Mouse (Mus musculus): Measurements from ENCODE around the gene Fpr3. TPM values are rescaled to one million over a fixed set of nuclear protein-coding genes. Genes with fewer than 3 reads are reported as not detected.
"Not testable (repeated sequence)": the region's sequence is repeated elsewhere in the genome, so short reads cannot be mapped to it uniquely, and the experiment has no call there.

Gene Fpr3
- polyA plus RNA-seq, 1 experiment = not detected

GRCm38 (mm10) chr17:17862360-17862759 is 25.3 kb upstream of the Fpr3 start:
- H3K27ac ChIP-seq (replicated peaks; ENCODE audit: low read depth, low read length) = no peak overlapping the region
- no peaks in the 10 kb centered on the region for H3K4me1 ChIP-seq (ENCODE audit: control insufficient read depth, insufficient read depth, insufficient read length, low read length)
- no peak overlapping the region for H3K4me3 ChIP-seq (ENCODE audit: insufficient read depth, low read depth, low read length)

DNA sequence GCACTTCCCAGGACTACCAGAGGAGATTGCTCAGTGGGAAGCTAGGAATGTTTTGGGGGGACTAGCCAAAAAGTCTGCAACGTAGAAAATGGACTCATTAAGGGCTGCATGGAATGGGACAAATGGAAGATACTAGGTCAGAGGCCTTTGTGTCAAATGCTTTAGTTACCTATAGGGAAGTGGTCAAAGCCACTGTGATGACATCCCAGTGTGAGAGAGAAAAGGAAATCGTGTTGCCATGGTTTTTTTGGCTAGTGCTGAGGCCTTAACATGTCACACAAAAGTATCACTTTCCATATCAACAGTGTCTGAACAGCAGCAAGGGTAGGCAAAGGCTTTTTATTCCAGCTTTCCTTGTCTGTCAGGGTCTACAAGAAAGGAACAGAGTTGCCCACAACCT is 22.5 kb upstream of the Fpr3 start:
- Histone ChIP-seq H3K27ac (replicated peaks; ENCODE audit: low read depth, low read length) (no peak overlapping the region), H3K4me3 (ENCODE audit: insufficient read depth, low read depth, low read length) (no peak overlapping the region), H3K4me1 (ENCODE audit: control insufficient read depth, insufficient read depth, insufficient read length, low read length) (no peaks in the 10 kb centered on the region)

- H3K4me1 ChIP-seq (ENCODE audit: control insufficient read depth, insufficient read depth, insufficient read length, low read length) = no peaks in the 10 kb centered on the region
- H3K27ac ChIP-seq (replicated peaks; ENCODE audit: low read depth, low read length) = no peak overlapping the region
- no peak overlapping the region for H3K4me3 ChIP-seq (ENCODE audit: insufficient read depth, low read depth, low read length)
Measured at GRCm38 (mm10) chr17:17866801-17867469, 20.7 kb upstream of the Fpr3 start.

DNA sequence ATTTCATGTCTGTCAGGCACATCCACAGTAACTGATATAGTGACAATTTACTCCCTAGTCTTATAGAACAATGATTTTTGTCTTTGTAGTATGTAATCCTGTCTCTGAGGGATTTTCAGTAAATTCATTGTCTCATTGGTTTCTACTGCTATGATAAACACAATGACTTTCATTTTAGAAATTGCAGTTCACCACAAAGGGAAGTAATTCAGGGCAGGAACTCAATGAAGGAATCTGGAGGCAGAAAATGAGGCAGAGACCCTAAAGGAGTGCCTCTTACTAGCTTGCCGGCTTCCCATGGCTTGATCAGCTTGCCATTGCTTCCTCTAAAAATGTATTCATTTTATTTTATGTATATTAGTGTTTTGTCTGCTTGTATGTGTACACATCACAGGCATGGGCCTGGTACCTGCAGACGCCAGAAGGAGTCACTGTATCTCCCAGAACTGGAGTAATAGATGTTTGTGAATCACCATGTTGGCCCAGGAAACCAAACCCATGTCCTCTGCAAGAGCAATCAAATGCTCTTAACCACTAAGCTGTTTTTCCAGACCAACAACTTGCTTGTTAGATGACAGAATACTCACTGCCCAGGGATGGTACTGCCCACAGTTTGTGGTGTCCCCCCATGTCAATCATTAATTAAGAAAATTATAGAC is 16.6 kb upstream of the Fpr3 start:
- no peaks in the 10 kb centered on the region for H3K4me1 ChIP-seq (ENCODE audit: control insufficient read depth, insufficient read depth, insufficient read length, low read length)
- H3K4me3 ChIP-seq (ENCODE audit: insufficient read depth, low read depth, low read length) = no peak overlapping the region
- H3K27ac ChIP-seq (replicated peaks; ENCODE audit: low read depth, low read length) = peak overlapping the region; percentile 68; the same call in 1 of the 2 replicates

GRCm38 (mm10) chr17:17871697-17872096 is 16.0 kb upstream of the Fpr3 start:
- Histone ChIP-seq H3K4me1 (ENCODE audit: control insufficient read depth, insufficient read depth, insufficient read length, low read length) (no peaks in the 10 kb centered on the region), H3K4me3 (ENCODE audit: insufficient read depth, low read depth, low read length) (no peak overlapping the region), H3K27ac (replicated peaks; ENCODE audit: low read depth, low read length) (no peak overlapping the region)

- no peaks in the 10 kb centered on the region for H3K4me1 ChIP-seq (ENCODE audit: control insufficient read depth, insufficient read depth, insufficient read length, low read length)
- H3K27ac ChIP-seq (replicated peaks; ENCODE audit: low read depth, low read length) = no peak overlapping the region
- no peak overlapping the region for H3K4me3 ChIP-seq (ENCODE audit: insufficient read depth, low read depth, low read length)
Measured at GRCm38 (mm10) chr17:17879347-17879746, 8.3 kb upstream of the Fpr3 start.

DNA sequence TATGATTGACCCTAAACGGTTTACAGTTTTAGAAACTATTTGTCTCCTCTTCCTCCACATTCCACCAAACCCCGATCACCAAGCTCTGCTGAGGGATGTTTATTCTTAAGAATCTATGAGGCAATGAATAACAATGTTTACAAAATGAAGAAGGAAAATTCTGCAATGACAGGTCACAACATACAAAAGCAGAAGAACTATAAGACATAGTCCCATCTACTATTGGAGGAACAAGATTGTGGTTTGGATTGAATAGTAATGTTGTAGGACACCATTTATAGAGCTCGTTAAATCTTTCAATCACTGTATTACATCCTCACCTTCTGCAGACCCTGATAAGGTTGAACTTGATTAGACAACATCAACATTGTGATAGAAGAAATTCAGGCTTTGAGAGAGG is 5.0 kb upstream of the Fpr3 start:
- Histone ChIP-seq H3K4me1 (ENCODE audit: control insufficient read depth, insufficient read depth, insufficient read length, low read length) (no peaks in the 10 kb centered on the region), H3K27ac (replicated peaks; ENCODE audit: low read depth, low read length) (no peak overlapping the region), H3K4me3 (ENCODE audit: insufficient read depth, low read depth, low read length) (no peak overlapping the region)

DNA sequence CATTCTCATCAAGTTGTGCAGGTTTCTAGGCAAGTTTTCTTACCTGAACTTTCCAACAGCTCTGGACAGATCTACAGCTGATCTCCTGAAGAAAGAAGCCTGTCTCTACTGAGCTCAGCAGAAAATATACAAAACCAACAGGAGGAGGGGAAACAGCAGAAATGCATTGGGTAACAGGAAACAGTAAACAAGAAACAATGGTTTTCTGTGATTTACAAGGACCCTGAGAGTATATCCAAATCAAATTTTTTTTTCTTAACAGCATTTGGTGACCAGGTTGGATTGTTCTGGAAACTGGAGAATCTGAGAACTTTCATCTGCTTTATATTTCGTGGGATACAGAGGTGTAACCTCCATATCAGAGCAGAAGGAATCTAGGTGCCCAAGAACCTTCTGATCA is 3.8 kb upstream of the Fpr3 start, which contains the start of gene Fpr1:
Fpr1 (minus strand) TSS at position 101 of the 400 bp plus-strand sequence.
- H3K4me3 ChIP-seq (ENCODE audit: insufficient read depth, low read depth, low read length) = no peak within 1 kb of the TSS

DNA sequence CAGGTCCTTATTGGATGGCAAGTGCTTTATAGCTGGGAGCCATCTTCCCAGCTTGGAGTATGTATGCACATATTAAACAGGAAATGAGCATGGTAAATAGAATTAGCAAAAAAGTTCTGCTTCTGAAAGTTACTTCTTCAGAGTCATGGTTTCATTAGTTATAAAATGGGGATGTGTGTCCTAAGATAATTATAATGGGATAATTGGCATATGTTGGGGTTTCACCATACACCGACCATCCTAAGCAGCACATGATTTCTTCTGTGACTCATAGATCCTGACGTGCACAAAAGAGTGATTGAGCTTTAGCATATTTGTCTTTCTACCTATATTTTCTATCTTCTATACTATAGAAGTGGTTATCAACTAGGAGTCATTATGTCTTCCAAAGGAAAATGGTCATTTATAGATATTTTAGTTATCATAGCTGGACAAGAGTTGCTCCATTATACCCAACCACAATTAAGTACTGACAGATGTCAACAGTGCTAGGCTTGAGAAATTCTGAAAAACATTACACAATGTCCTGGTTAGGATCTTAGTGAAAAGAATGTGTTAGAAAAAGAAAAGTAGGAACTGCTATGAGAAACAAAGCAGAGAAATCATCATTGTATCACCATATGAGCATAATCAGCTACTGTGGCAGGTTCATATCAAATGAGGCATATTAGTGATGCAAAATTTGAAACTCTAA is 2.2 kb downstream of the Fpr3 start:
- H3K4me3 ChIP-seq (ENCODE audit: insufficient read depth, low read depth, low read length) = no peak overlapping the region
- no peaks in the 10 kb centered on the region for H3K4me1 ChIP-seq (ENCODE audit: control insufficient read depth, insufficient read depth, insufficient read length, low read length)

More for the DNA sequence above, 3.8 kb upstream of the Fpr3 start, which contains the start of gene Fpr1:
- H3K27ac ChIP-seq (replicated peaks; ENCODE audit: low read depth, low read length) = no peak within 1 kb of the TSS
- no peaks in the 10 kb centered on the region for H3K4me1 ChIP-seq (ENCODE audit: control insufficient read depth, insufficient read depth, insufficient read length, low read length)

DNA sequence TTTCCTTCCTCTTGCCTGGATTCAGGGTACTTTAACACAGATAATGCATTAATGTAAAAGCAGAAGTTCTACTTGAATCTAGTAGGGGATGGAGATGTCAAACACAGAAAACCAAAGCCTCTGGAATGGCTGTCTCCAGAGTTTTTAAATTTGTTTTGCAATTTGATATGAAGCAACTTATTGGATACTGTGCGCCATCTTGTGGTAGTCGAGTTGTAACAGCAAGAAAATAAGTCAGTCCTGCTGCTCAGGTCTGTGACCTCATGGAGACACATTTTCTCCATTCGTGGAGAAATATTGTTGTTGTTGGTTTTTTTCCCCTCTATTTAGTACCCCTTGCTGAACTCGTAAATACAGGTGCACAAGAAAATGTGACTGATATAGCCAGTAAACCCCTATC is 8.4 kb downstream of the Fpr3 start:
- Histone ChIP-seq H3K27ac (replicated peaks; ENCODE audit: low read depth, low read length) (no peak overlapping the region), H3K4me1 (ENCODE audit: control insufficient read depth, insufficient read depth, insufficient read length, low read length) (no peaks in the 10 kb centered on the region), H3K4me3 (ENCODE audit: insufficient read depth, low read depth, low read length) (no peak overlapping the region)

More for the DNA sequence above, 2.2 kb downstream of the Fpr3 start:
- no peak overlapping the region for H3K27ac ChIP-seq (replicated peaks; ENCODE audit: low read depth, low read length)

DNA sequence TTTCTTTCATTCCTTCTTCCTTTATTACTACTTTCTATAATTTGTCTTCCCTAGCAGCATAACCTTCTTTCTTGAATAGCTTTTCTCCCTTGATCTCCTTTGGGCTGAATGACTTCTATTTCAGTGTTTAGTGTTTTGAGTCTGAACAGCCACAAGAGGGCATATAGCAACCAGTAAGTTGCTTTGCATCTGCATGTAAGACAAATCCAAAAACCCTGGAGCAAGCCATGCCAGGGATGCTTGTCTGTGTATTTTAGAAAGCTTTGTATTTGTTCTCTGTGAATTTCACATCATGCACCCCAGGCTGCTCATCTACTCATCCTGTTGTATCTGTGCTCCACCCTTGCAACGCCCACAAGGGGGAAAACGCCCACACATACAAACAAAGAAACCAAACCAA is 11.6 kb downstream of the Fpr3 start:
- H3K27ac ChIP-seq (replicated peaks; ENCODE audit: low read depth, low read length) = no peak overlapping the region
- no peaks in the 10 kb centered on the region for H3K4me1 ChIP-seq (ENCODE audit: control insufficient read depth, insufficient read depth, insufficient read length, low read length)

DNA sequence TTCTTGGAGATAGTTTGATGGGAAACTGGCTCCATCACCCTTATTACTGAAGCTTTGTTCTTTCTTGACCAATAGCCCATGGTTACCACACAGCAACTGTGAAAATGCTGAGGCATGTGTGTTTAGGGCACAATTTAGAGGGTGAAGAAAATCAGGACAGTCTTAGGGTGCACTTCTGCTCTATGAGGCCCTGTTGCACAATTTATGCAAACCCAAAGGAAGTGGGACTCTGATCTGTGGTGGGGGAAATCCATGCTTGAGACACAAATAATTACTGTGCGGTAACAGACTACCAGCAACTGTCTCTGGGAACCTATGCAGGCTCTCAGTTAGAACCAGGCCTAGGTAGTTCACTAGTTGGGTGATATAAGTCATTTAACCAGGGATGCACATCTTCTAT is 13.1 kb downstream of the Fpr3 start:
- Histone ChIP-seq H3K4me1 (ENCODE audit: control insufficient read depth, insufficient read depth, insufficient read length, low read length) (no peaks in the 10 kb centered on the region), H3K4me3 (ENCODE audit: insufficient read depth, low read depth, low read length) (no peak overlapping the region), H3K27ac (replicated peaks; ENCODE audit: low read depth, low read length) (no peak overlapping the region)

More for the DNA sequence above, 11.6 kb downstream of the Fpr3 start:
- no peak overlapping the region for H3K4me3 ChIP-seq (ENCODE audit: insufficient read depth, low read depth, low read length)

- Histone ChIP-seq H3K4me1 (ENCODE audit: control insufficient read depth, insufficient read depth, insufficient read length, low read length) (no peaks in the 10 kb centered on the region), H3K4me3 (ENCODE audit: insufficient read depth, low read depth, low read length) (peak overlapping the region; percentile 77), H3K27ac (replicated peaks; ENCODE audit: low read depth, low read length) (peak overlapping the region; percentile 83)
Measured at GRCm38 (mm10) chr17:17909636-17910421, 22.2 kb downstream of the Fpr3 start.

DNA sequence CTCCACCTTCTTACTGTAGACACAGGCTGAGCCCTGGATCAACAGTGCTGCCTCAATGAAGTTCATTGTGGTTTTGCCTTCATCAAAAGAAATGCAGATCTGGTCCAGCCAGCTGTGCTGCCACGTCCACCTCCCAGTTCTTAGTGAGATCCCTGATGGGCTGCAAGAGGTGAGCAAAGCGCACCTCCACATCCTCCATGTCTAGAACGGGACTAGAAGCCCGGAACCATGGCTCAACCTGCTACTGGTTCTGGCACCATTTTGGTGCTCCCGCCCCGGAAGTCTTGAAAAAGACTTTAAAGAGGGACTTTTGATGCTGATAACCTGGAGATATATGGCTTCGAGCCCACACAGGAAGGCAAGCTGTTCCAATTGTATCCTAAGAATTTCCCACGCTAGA is 25.0 kb downstream of the Fpr3 start:
- H3K27ac ChIP-seq (replicated peaks; ENCODE audit: low read depth, low read length); H3K4me1 ChIP-seq (ENCODE audit: control insufficient read depth, insufficient read depth, insufficient read length, low read length); H3K4me3 ChIP-seq (ENCODE audit: insufficient read depth, low read depth, low read length): not testable (repeated sequence)

GRCm38 (mm10) chr17:17917376-17917775 is 29.7 kb downstream of the Fpr3 start:
- no peak overlapping the region for H3K4me3 ChIP-seq (ENCODE audit: insufficient read depth, low read depth, low read length)
- no peaks in the 10 kb centered on the region for H3K4me1 ChIP-seq (ENCODE audit: control insufficient read depth, insufficient read depth, insufficient read length, low read length)
- H3K27ac ChIP-seq (replicated peaks; ENCODE audit: low read depth, low read length) = no peak overlapping the region
